ENCODE assay signal across 30 mouse cellular contexts in genomic region chr7:129259195-129259594, GRCm38 (mm10). TPM values are rescaled to one million over a fixed set of nuclear protein-coding genes. Genes with fewer than 3 reads are reported as not detected.
A peak's percentile ranks its signal among the peaks of the same experiment; 100 is the strongest.
DNase-seq lines count a peak whose midpoint lies in the region; ATAC-seq lines count a peak whose summit lies in the region.
"Had no signal": no experiment of that assay in that cellular context is flagged by ENCODE, and none has a peak within 500 bp of the region (broad histone marks: within the 10 kb centered on the region; RNA-seq: fewer than 3 reads in every experiment).

No protein-coding gene starts in this region.

- H3K36me3 ChIP-seq in hindbrain, embryonic 13.5 days, result no peaks in the 10 kb centered on the region
- no peaks in the 10 kb centered on the region for H3K36me3 ChIP-seq in hindbrain, embryonic 10.5 days
- H3K36me3 ChIP-seq: embryonic facial prominence, embryonic 12.5 days; embryonic facial prominence, embryonic 15.5 days; G1E; heart, embryonic 13.5 days; hindbrain, embryonic 12.5 days; intestine, embryonic 15.5 days had no signal

- WGBS in hindbrain, embryonic 13.5 days, result 78% methylated on average over 6 of the region's 6 CpGs
- 82% methylated on average over 6 of the region's 6 CpGs for WGBS in hindbrain, embryonic 10.5 days

- no peaks in the 10 kb centered on the region for H3K9me3 ChIP-seq in hindbrain, embryonic 13.5 days
- no peaks in the 10 kb centered on the region for H3K9me3 ChIP-seq in hindbrain, embryonic 10.5 days
- H3K9me3 ChIP-seq: embryonic facial prominence, embryonic 12.5 days; embryonic facial prominence, embryonic 15.5 days; heart, embryonic 13.5 days; hindbrain, embryonic 12.5 days; intestine, embryonic 15.5 days had no signal

- H3K27me3 ChIP-seq in hindbrain, embryonic 13.5 days, result peaks cover 40% of the 10 kb centered on the region
- peaks cover 46% of the 10 kb centered on the region for H3K27me3 ChIP-seq in hindbrain, embryonic 10.5 days (ENCODE audit: insufficient read depth, poor library complexity, severe bottlenecking)

- H3K4me3 ChIP-seq in hindbrain, embryonic 13.5 days, result no peak overlapping the region
- no peak overlapping the region for H3K4me3 ChIP-seq in hindbrain, embryonic 10.5 days
- H3K4me3 ChIP-seq: embryonic facial prominence, embryonic 12.5 days; embryonic facial prominence, embryonic 15.5 days; gastrocnemius, adult 2 months; heart, embryonic 13.5 days; hindbrain, embryonic 12.5 days; intestine, embryonic 15.5 days had no signal

- H3K27ac ChIP-seq in hindbrain, embryonic 13.5 days, result no peak overlapping the region
- H3K27ac ChIP-seq in hindbrain, embryonic 10.5 days, result no peak overlapping the region
- H3K27ac ChIP-seq: embryonic facial prominence, embryonic 12.5 days; embryonic facial prominence, embryonic 15.5 days; gastrocnemius, adult 2 months; heart, embryonic 13.5 days; hindbrain, embryonic 12.5 days; intestine, embryonic 15.5 days had no signal

- peaks cover 21% of the 10 kb centered on the region for H3K4me1 ChIP-seq in hindbrain, embryonic 13.5 days (replicated peaks)
- H3K4me1 ChIP-seq in hindbrain, embryonic 10.5 days (replicated peaks), result peaks cover 26% of the 10 kb centered on the region
- H3K4me1 ChIP-seq: embryonic facial prominence, embryonic 12.5 days had no signal

- H3K9ac ChIP-seq in hindbrain, embryonic 13.5 days, result no peak overlapping the region
- H3K9ac ChIP-seq: embryonic facial prominence, embryonic 12.5 days; embryonic facial prominence, embryonic 15.5 days; forebrain, postnatal 0 days; heart, embryonic 13.5 days; hindbrain, embryonic 12.5 days; intestine, embryonic 15.5 days had no signal

- DNase-seq in cerebellum, postnatal 14 days, result peak; percentile 35 to 57
- no peak for DNase-seq in cerebellum, adult 18-20 months
- DNase-seq in hindbrain, embryonic 10.5 days (ENCODE audit: low spot score), result no peak
- DNase-seq in layer of hippocampus, postnatal 14 days (ENCODE audit: low spot score in 2 of 2), result peak; percentile 19 to 22
- DNase-seq in layer of hippocampus, adult 11-12 months (ENCODE audit: low spot score), result no peak
- peak; percentile 23 for DNase-seq in testis, postnatal 10 days (ENCODE audit: low spot score)
- no peak for DNase-seq in testis, postnatal 14 days (ENCODE audit: low spot score)
- DNase-seq: adrenal gland, postnatal 10 days; adrenal gland, postnatal 36 days; B cell, adult 2 months; cerebellum, adult 11 months; cerebellum, adult 8-10 months; forebrain, postnatal 0 days; gastrocnemius, adult 2 months; gastrocnemius, postnatal 14 days; heart, adult 18-20 months; kidney, adult 11 months had no signal

- 0 out of 2 replicates have a peak overlapping the region, but pooled peaks have one; percentile 0 for H3K4me2 ChIP-seq in hindbrain, embryonic 13.5 days
- H3K4me2 ChIP-seq: embryonic facial prominence, embryonic 12.5 days; embryonic facial prominence, embryonic 15.5 days; heart, embryonic 13.5 days; hindbrain, embryonic 12.5 days; intestine, embryonic 15.5 days had no signal

- no peak for ATAC-seq in hindbrain, embryonic 13.5 days (ENCODE audit: low FRiP score)
- ATAC-seq: forebrain, embryonic 14.5 days; forebrain, postnatal 0 days; intestine, embryonic 15.5 days; Patski had no signal

RNA-seq across cellular contexts. Expression of gene Plpp4, which starts 2.4 kb away (rescaled TPM):
- 7.5 and 9.3 TPM in 2 replicates for polyA plus RNA-seq in hindbrain, embryonic 13.5 days (2015; fragmentation: Nextera tagmentation; extraction: Ambion mirVana)
- polyA plus RNA-seq in hindbrain, embryonic 10.5 days (2016; fragmentation: Nextera tagmentation; extraction: Ambion mirVana), result 1.4 and 1.6 TPM in 2 replicates
- 10 to 100 TPM; 13.0 to 15.1 TPM for total RNA-seq in layer of hippocampus, postnatal 14 days (2021)
- total RNA-seq: adrenal gland, adult 18-20 months; adrenal gland, postnatal 36 days; CH12.LX; common myeloid progenitor, adult 5-6 weeks; G1E; gastrocnemius, adult 2 months; heart, adult 18-20 months; heart, postnatal 25 days had no signal
- polyA plus RNA-seq: G1E, Patski had no signal

Comparison
In these comparisons a context has a peak if more than half of its experiments do, and no peak if none do; other contexts are left out.
1. DNase-seq: peak in cerebellum, postnatal 14 days (2 of 2), layer of hippocampus, postnatal 14 days (2 of 2) and testis, postnatal 10 days (single experiment); none in cerebellum, adult 18-20 months (0 of 2), hindbrain, embryonic 10.5 days (single experiment), layer of hippocampus, adult 11-12 months (single experiment) and testis, postnatal 14 days (single experiment).